Mouse (Mus musculus) cerebellum, adult 2 months (tissue): ENCODE data around the gene Eipr1.

Experiments used
- CTCF ChIP-seq: fragments of 200-500 bp; IDR thresholded peaks from 2 replicates; pipeline ENCODE4 v1.5.1; 2011; ENCODE audit warnings: low read depth, mild to moderate bottlenecking, control low read depth, low read length, moderate library complexity, borderline replicate concordance; ENCODE audit not compliant: insufficient read depth
- POLR2A ChIP-seq: fragments of 200-500 bp; IDR thresholded peaks from 2 replicates; pipeline ENCODE4 v1.6.1; 2011; ENCODE audit warnings: low read length, control low read depth, borderline replicate concordance; ENCODE audit not compliant: insufficient read depth

GRCm38 (mm10) chr12:28714822-28715632 lies 36.6 kb upstream of the Eipr1 start:
- TF ChIP-seq POLR2A (no peak), CTCF (no peak)
